Mouse (Mus musculus) ES-CJ7 (cell line): ENCODE measurements at regions not wholly inside any gene's neighbourhood (a gene's known extent, or its start where the extent isn't known, plus 50 kb on each side); places are given as distances from the start of the nearest gene placed in this dataset.
A peak's percentile ranks its signal among the peaks of the same experiment; 100 is the strongest.

Experiments
- DNase-seq: peaks from one replicate; pipeline ENCODE4 v3.0.0; 2011; ENCODE audit warnings: low read depth, low spot score

DNA sequence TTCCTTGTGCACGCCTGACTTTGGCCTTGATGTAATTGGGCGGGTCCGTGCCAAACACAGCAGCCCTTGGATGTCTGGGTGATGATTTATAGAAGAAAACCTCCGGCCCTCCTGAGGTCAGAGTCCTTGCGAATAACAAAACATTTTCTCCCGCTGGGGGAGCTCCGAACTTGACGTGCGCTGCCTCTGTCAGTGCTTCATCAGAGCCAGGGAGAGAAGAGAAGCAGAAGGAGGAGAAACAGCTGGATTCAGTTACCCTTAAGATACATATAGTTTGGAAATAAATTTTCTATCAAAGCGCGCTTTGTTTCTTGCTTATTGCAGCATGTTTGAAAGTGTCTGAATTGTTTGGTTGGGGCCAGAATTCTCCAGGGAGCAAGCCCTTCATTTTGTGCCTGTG is 225.2 kb upstream of the Myocd start:
- peak; percentile 62 for DNase-seq

DNA sequence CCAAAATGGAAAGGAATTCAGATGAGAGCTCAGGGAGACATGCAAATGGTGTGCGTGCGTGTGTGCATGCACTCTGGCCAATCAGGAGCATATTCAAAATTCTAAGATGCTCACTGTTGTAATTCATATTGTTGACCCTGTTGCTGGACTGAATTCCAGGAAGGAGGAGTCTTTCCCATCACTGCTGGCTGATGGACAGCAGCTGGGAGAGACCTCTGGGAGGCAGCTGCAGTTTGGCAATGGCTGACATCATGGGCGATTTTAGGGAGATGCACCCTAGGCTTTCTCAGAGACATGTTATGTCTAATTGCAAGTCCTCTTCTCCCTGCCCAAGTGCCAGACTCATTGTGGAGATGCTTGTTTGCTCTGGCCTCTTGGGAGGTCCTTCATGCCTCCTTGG is 220.6 kb upstream of the Myocd start:
- no peak for DNase-seq

GRCm38 (mm10) chr11:65475821-65476540 is 206.2 kb upstream of the Myocd start:
- no peak for DNase-seq

DNA sequence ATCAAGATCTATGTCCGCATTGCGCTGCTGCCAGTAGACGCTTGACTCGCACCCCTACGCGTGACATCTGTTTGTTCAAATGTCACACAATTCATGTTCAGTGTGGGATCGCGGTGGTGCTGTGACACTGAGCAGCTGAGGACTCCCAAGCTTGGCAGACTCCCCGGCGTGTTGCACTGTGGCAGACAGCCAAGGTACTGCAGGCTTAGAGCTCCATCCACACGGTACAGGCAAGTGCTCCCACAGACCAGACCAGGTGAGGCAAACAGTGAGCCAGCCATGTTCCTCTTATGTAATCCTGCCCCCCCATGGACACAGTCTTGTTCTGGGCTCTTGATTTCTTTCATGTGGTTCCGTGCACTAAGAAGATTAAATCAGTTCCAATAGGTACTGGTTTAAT is 205.5 kb upstream of the Myocd start:
- no peak for DNase-seq

DNA sequence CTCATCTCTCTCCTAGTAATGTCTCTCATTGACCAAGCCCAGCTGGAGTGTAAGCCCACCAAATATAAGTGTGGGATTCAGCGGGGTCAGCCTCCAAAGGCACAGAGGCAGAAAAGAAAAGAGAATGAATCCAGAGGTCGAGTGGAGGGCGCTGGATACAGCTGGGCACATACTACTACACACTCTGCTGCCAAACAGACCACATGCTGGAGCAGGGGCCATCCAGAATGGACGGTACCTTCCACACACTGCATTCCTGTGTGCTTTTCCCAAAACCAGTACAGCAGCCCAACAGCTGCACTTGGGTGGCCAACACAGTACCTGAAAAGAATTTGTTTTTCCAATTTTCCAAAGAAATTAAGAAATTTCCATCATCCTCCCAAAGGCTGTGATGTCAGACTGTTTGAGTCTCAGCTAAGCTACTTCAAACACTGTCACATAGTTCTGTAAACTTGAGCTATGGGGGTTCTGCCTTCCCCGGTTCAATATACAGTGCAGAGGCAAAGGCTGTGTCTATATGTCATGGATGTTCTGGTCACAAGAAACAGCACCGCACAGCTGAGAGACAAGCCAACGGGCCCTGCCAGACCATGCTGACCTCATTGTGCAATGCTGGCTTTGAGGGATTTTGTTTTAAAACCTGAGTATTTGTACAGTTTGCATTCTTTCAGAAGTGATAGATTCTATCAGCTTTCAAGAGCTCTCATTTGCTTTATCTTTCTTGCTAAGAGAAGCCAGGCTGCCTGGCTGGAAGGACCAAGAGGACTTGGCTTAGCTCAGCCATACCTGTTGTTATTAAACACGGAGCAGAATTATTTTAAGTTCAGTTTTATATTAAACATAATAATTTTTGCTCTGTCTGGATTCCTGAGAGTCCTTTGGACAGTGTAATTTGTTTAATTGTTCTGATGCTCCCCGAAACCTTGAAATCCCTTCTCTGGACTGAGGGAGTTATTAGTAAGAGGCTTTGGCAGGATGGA is 200.3 kb upstream of the Myocd start:
- no peak for DNase-seq

- DNase-seq = no peak
These were observed 191.3 kb upstream of the Myocd start for GRCm38 (mm10) chr11:65461044-65461443.

DNA sequence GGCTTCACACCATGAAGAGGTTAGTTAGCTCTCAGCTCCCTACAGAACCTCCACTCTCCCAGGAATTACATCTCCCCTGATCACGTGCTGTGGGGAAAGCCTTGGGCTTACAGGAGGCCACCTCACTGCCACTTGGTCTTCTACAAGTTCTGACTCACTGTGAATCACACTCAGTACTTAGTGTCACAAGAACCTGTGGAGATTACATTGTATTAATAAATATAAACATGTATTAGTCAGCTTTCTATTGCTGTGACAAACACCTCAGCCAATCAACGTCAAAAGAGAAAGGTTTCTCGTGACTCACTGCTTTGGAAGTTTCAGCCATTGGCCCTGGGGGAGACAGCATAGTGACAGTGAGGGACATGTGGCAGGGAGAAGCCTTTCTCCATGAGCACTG is 178.6 kb upstream of the Myocd start:
- no peak for DNase-seq

- no peak for DNase-seq
These were observed 173.8 kb upstream of the Myocd start for GRCm38 (mm10) chr11:65443466-65444024.

- no peak for DNase-seq
These were observed 165.9 kb upstream of the Myocd start for GRCm38 (mm10) chr11:65435699-65436161.

GRCm38 (mm10) chr11:65421889-65422288 is 152.1 kb upstream of the Myocd start:
- no peak for DNase-seq

DNA sequence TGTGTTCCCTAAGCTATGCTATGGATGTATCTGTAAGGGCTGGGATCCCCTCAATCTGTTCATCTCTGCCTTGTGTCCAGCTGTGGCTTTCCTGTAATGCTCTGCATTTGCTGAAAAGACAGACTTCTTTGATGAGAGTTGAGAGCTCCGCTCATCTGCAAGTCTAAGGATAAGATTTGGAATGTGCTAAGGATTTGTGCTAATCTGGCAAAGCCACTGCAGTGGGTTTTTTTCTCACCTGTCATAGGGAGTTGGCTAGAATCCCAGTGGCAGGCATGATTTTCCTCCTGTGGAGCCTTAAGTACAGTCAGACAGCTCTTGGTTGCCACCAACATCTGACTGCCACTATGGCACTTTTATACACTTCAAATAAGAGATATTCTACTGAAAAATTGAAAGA is 138.8 kb upstream of the Myocd start:
- DNase-seq = peak; percentile 28

DNA sequence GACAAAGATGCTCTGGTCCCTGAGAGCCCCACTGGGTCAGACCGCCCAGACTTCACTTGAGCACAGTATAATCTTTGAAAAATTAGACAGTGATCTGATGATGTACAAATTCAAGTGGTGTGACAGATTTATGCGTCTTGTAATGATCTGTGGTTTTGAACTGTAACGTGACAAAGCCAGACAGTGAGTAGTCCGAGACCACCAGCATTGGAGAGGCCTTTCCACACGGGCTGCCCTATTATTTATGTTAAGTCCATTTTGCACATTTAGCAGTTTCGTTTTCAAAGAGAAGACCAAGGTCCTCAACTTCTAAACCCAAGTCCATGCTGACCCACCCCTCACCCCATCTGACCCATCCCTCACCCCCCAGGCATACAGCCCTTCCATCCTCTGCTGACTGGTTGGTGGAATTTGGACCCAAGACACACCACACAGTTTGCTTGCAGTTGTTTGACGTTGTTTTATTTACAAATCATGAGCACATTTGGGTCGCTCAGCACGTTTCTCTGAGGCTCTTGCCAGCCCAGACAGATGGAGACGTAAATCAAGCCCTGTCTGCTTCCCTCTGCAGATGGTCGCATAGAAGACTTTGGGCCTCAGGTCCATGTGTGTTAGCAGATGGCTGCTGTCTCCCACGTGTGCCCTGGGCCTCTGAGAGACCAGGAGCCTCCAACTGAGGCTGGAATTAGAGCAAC is 132.8 kb upstream of the Myocd start:
- DNase-seq = no peak

DNA sequence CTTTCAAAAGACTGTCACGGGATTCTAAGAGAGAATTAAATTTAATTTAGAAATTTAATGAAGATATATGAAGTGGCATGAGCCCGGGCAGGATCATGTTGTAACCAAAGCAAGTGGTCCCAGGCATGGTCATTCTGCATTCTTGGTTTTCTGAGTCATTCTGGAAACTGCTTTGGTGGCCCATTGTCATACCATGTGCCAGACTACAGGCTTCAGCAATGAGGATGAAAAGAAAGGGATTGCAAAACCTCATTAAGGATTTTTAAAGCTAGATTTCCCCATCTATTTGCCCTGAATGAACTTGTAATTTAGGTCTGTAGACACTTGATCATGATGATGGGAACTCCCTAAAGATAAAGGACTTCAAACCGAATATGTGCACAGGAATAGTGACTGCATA is 119.4 kb upstream of the Myocd start:
- no peak for DNase-seq

DNA sequence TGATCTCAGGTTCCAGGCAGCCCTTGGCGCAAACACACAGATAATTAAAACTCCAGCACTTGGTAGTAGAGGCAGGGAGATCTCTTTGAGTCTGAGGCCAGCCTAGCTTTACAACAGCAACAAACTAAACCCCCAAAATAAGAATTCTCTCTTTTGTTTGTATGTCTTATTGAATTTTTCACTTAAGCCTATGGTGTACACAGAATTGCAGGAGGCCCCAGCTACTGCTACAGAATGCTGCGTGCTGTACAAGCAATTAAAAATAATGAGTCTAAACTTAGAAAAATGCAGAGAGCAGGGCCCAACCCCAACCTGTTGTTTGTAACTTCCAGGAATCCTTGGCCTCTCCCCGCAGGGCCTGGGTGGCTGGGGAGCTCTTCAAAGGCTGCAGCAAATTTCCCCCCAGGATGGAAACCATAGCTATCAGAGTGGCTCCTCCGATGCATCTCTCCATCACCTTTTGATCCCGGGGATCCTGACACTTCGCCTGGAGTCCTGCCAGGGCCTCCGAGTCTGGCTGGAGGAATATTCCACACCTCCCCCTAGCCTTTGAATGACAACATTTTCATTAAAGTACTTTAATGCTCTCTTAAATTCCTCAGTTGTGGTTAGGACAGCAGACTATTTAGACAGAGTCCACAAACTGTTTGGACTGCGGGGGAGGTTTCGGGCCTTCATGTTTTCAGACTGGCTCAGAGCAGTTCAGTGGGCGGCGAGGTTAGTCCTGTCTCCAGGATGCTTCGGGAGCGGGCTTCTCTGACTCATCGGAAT is 116.7 kb upstream of the Myocd start:
- peak; percentile 6 for DNase-seq

DNA sequence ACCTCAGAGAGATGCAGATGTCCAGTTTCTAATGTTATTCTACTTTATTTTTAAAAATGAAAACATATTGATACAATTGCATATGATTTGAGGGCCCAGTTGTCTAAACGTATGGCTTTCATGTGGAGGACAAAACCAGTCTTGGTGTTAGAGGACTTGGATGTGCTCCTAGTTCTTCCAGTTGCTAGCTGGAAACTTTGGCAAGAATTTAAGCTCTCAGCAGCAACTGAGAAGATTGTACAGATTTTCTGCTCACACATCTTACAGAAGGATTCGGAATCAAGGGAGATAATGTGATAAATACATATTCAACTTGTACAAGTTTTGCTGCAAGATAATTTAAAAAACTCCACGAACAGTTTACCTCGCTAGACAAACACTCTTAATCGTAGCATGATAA is 105.6 kb upstream of the Myocd start:
- no peak for DNase-seq

DNA sequence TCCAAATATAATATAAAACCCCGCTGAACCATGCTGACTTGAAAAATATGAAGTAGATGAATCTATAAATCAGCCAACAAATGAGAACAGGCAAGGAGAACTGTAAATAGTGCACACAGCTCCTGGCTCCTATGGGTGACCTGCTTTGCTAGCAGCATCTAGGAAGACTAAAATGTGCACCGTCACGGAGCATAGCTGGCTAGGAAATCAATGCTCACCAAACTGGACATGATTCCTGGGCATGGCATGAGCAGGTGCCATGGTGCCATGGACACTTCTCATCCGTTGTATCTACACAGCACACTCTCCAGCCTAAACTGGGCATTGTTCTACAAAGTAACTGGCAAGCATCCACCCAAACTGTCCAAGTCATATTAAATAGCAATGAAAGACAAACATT is 103.3 kb upstream of the Myocd start:
- DNase-seq = no peak

GRCm38 (mm10) chr11:65372309-65372811 is 102.6 kb upstream of the Myocd start:
- no peak for DNase-seq

- no peak for DNase-seq
These were observed 98.0 kb upstream of the Myocd start for GRCm38 (mm10) chr11:65367825-65368224.

- no peak for DNase-seq
These were observed 97.0 kb upstream of the Myocd start for GRCm38 (mm10) chr11:65366677-65367370.
